Mouse (Mus musculus) liver, adult 2 months (tissue): Measurements from ENCODE around the gene Asic4. TPM values are rescaled to one million over a fixed set of nuclear protein-coding genes. Genes with fewer than 3 reads are reported as not detected.

ENCODE experiments used
- DNase-seq: peaks from one replicate; pipeline ENCODE4 v3.0.0-alpha.2; 2011; ENCODE audit warnings: low read depth, low spot score; ENCODE audit errors: extremely low read depth
- H3K27ac ChIP-seq: fragments of 200-500 bp; replicated peaks from 2 replicates; pipeline ENCODE4 v1.5.1; 2012; ENCODE audit warnings: low read depth, mild to moderate bottlenecking, control low read depth, inconsistent platforms, low read length; ENCODE audit not compliant: insufficient read depth
- H3K27me3 ChIP-seq: fragments of 200-500 bp; 2 replicates; pipeline ENCODE4 v1.6.1; 2012; ENCODE audit warnings: mild to moderate bottlenecking, moderate library complexity, low read length, inconsistent platforms; ENCODE audit not compliant: control insufficient read depth, insufficient read depth
- H3K36me3 ChIP-seq: fragments of 200-500 bp; 2 replicates; pipeline ENCODE4 v1.6.1; 2012; ENCODE audit warnings: low read length, inconsistent platforms; ENCODE audit not compliant: control insufficient read depth, insufficient read depth
- H3K4me1 ChIP-seq: fragments of 200-500 bp; 2 replicates; pipeline ENCODE4 v1.6.1; 2011; ENCODE audit warnings: low read length; ENCODE audit not compliant: control insufficient read depth, insufficient read depth
- H3K4me3 ChIP-seq: fragments of 200-500 bp; 2 replicates; pipeline ENCODE4 v1.5.1; 2011; ENCODE audit warnings: low read depth, mild to moderate bottlenecking, control low read depth, low read length, moderate library complexity; ENCODE audit not compliant: insufficient read depth
- H3K79me2 ChIP-seq: fragments of 200-500 bp; 2 replicates; pipeline ENCODE4 v1.6.1; 2012; ENCODE audit warnings: inconsistent platforms, mild to moderate bottlenecking, low read length, moderate library complexity; ENCODE audit not compliant: control insufficient read depth, insufficient read depth
- H3K9ac ChIP-seq: fragments of 200-500 bp; 2 replicates; pipeline ENCODE4 v1.6.1; 2012; ENCODE audit warnings: low read depth, mild to moderate bottlenecking, control low read depth, inconsistent platforms, low read length
- CTCF ChIP-seq: fragments of 200-500 bp; IDR thresholded peaks from 2 replicates; pipeline ENCODE4 v1.5.1; 2011; ENCODE audit warnings: low read depth, low read length, control low read depth
- POLR2A ChIP-seq: fragments of 200-500 bp; IDR thresholded peaks from 2 replicates; pipeline ENCODE4 v1.6.1; 2011; ENCODE audit warnings: low read length, control low read depth; ENCODE audit not compliant: insufficient read depth; ENCODE audit errors: extremely low read depth
- WGBS: fragments of 180-500 bp; shearing (Covaris S2); methylation state at CpG from one replicate; pipeline ENCODE4 v1.1.7; 2018; 5-methylcytosine and 5-hydroxymethylcytosine counted together
- polyA plus RNA-seq: library from polyadenylated mRNA; depleted of rRNA; stranded (reverse); fragments of >200 nt; gene quantifications from 2 replicates; pipeline ENCODE4 v1.2.3, GENCODE M21; 2012
- total RNA-seq: library from RNA; depleted of rRNA; stranded (reverse); fragments of >200 nt; gene quantifications from 2 replicates; pipeline ENCODE4 v1.2.3, GENCODE M21; 2014

Gene Asic4
- total and polyA plus RNA-seq, 2 experiments: not detected

DNA sequence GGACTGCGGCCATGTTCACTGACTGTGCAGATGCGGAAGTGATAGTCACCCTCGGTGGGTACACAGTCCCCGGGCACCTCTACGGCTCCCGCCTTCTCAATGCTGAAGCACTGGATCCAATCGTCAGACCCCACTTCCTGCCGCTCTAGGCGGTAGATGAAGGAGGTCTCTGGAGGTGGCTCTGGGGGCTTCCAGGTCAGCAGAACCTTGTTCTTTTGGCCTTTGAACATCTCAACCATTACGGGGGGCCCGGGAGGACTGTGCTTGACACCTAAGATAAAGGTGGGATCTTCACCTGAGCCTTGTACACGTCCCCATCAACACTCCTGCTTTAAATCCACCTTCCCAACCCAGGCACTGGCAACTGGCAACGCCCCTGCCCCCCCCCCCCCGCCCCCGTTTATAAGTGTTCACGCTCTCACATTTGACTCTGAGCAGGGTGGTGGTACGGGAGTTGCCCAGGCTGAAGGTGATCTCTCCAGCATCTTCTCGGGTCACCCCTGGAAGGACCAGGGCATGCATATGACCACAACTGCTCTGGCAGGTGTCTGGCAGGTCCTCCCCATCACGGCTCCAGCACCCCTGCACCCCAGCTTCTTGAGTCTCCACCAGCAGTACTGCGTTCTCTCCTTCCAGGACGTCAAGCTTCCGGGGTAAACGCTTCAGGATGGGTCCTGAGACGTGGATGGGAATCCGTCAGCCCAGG, 52.9 kb downstream of the Asic4 start:
- H3K4me3 ChIP-seq: no peak overlapping the region
- no peak overlapping the region for H3K9ac ChIP-seq
- TF ChIP-seq CTCF: no peak
- no peak for TF ChIP-seq POLR2A
- H3K79me2 ChIP-seq: no peaks in the 10 kb centered on the region
- DNase-seq: no peak
- WGBS: 86% methylated on average over 25 of the region's 25 CpGs
- no peaks in the 10 kb centered on the region for H3K36me3 ChIP-seq
- H3K27ac ChIP-seq: no peak overlapping the region
- H3K27me3 ChIP-seq: peaks cover 25% of the 10 kb centered on the region
- H3K4me1 ChIP-seq: no peaks in the 10 kb centered on the region

DNA sequence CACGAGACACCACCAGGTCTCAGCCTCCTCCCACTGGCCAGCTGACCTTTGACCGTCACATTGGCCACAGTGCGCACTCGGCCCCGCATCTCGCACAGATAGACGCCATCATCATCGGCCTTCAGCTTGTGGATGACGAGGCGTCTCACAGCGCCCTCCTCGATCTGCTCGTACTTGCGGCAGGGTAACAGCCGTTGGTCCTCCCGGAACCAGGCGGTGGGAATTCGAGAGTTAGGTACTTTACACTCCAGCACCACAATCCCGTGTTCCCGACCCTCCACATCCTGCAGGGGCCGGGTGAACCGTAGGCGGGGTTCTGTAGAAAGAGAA, 53.4 kb downstream of the Asic4 start:
- Histone ChIP-seq H3K79me2 (no peaks in the 10 kb centered on the region), H3K4me1 (no peaks in the 10 kb centered on the region), H3K4me3 (no peak overlapping the region), H3K36me3 (no peaks in the 10 kb centered on the region), H3K27ac (no peak overlapping the region), H3K27me3 (peaks cover 25% of the 10 kb centered on the region), H3K9ac (no peak overlapping the region)
- DNase-seq: no peak
- TF ChIP-seq POLR2A (no peak), CTCF (no peak)
- WGBS: 73% methylated on average over 23 of the region's 23 CpGs

DNA sequence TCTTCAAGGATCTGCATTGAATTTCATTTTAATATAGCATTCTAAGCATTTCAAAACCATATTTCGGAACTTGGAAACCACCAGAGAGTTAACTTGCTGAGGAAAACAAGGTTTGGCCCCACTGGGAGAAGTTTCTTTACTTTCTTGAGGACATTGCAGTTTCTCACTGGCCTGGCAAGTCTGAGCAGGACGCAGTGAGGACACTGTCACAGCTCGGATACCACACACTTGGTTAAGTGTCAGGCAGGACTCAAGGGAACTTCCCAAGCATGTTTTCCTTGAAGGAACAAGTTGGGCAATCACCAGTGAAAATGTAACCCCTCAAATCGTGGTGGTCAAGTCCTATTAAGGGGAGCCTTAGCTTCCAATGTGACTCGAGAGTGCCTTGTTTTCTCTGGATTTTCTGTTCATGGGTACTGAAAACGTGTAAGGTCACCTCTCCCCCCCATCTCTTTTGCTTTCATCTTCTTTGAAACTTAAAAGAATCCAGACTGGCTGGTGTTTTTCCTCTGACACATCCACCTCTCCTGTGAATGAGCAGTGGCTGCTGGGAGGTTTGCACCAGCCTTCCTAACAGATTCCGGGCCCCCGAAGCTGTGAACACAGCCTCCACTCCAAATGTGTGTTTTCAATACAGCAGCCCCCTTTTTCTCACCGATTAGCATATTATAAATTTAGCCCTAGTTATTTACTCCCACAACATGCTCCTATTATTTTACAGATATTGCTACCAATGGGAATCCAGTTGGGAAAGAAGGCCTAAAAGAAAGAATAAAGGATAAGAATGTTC, 54.2 kb downstream of the Asic4 start:
- Histone ChIP-seq H3K27me3 (peaks cover 28% of the 10 kb centered on the region), H3K9ac (no peak overlapping the region), H3K4me3 (no peak overlapping the region), H3K27ac (no peak overlapping the region), H3K4me1 (no peaks in the 10 kb centered on the region), H3K36me3 (no peaks in the 10 kb centered on the region), H3K79me2 (no peaks in the 10 kb centered on the region)
- 73% methylated on average over 9 of the region's 9 CpGs for WGBS
- no peak for DNase-seq
- TF ChIP-seq POLR2A (no peak), CTCF (no peak)

DNA sequence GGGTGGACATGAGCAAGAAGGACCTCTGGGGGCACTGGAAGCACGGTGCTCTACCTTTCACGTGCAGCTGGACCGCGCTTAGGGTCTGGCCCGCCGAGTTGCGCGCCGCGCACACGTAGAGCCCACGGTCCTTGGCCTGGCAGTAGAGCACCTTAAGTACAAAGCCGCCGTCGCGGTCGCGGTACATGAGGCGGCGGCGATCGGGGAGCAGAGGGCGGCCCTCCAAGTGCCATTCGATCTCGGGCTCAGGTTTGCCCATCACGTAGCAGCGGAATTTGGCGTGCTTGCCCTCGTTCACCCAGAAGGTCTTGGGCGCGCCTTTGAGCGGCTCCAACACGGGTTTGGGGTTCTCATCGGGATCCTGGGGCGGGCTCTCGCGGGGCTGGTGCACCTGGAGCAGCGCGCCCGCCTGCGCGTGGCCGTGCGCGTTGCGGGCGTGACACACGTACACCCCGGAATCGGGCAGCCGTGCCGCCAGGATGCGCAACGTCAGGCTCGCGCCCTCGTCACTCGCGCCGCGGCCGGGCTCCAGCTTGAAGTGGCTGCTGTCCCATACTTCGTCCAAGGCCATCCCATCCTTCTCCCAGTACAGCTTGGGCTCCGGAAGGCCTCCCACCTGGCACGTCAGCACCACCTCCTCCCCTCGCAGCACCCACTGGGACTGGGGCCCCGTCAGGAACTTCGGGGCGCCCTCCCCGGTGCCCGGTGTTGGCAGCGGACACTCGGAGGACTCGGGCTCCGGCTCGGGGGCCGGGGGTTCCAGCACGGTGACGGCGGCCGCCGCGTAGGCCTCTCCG, 55.1 kb downstream of the Asic4 start:
- H3K27ac ChIP-seq: no peak overlapping the region
- DNase-seq: no peak

DNA sequence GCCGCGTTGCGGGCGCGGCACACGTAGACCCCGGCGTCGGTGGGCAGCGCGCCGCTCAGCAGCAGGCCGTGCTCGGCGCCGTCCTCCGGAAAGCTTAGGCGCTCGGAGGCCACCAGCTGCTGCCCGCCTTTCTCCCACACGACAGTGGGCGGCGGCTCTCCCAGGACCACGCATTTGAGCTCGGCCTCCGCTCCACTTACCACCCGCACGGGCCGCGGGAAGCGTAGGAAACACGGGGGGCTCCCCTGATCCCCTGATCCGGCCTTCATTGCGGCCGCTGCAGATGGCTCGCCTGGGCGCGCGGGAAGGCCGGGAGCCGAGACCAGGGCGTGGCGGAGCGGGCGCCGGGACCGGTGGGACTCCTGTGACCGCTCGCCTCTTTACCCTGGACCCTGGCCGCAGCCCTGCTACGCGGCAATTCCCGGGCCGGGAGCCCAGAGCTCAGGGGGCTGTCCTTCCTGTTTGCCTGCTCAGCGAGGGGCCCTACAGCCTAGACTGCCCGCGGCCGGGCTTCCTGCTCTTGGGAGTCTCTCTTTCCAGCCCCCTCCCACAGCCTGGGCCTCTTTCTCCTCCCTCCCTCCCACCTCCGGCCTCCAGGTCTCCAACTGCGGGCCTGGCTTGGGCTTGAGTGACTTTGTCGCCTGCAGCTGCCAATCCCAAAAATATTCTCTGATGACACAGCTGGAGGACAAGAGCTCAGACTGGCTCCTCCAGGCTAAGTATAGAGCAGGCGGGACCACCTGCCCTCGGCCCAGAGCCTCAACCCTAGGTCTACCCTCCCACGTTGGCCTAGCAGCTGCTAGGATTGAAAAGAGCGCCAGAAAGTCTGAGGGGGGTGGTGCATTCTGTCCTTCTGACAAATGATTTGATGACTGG, 56.0 kb downstream of the Asic4 start, which contains the start of gene Obsl1:
Gene Obsl1 (minus strand): TSS at position 497 of the 876 bp plus-strand sequence.
- H3K27me3 ChIP-seq: peaks cover 30% of the 10 kb centered on the region
- no peaks in the 10 kb centered on the region for H3K79me2 ChIP-seq
- no peak for DNase-seq
- H3K36me3 ChIP-seq: no peaks in the 10 kb centered on the region
- whole genome bisulfite sequencing: 4% methylated on average over 65 of the region's 65 CpGs
- H3K27ac ChIP-seq: no peak within 1 kb of the TSS
- H3K4me3 ChIP-seq: peak within 1 kb of the TSS; percentile 74
- no peak for TF ChIP-seq CTCF
- no peak for TF ChIP-seq POLR2A
- no peaks in the 10 kb centered on the region for H3K4me1 ChIP-seq
- H3K9ac ChIP-seq: peak within 1 kb of the TSS; percentile 78

More for the DNA sequence above, 55.1 kb downstream of the Asic4 start:
- Histone ChIP-seq H3K27me3 (peaks cover 30% of the 10 kb centered on the region), H3K79me2 (no peaks in the 10 kb centered on the region), H3K9ac (peak overlapping the region; percentile 78), H3K36me3 (no peaks in the 10 kb centered on the region), H3K4me3 (peak overlapping the region; percentile 74), H3K4me1 (no peaks in the 10 kb centered on the region)
- WGBS: 3% methylated on average over 84 of the region's 84 CpGs
- TF ChIP-seq POLR2A (no peak), CTCF (no peak)
